Mouse (Mus musculus): ENCODE measurements around the gene Cope. TPM values are rescaled to one million over a fixed set of nuclear protein-coding genes. Genes with fewer than 3 reads are reported as not detected.

The Cope gene
- polyA plus RNA-seq, 1 experiment = 287 TPM

- H3K27me3 ChIP-seq (ENCODE audit: control insufficient read depth, insufficient read depth, low read length) = no peaks in the 10 kb centered on the region
- peaks cover 48% of the 10 kb centered on the region for H3K4me1 ChIP-seq (ENCODE audit: control insufficient read depth, insufficient read depth, low read length)
- WGBS = 9% methylated on average over 15 of the region's 15 CpGs
- TF ChIP-seq CTCF (IDR thresholded peaks at IDR 0.05; ENCODE audit: borderline replicate concordance, insufficient read depth, low read depth, low read length) (no peak), POLR2A (IDR thresholded peaks at IDR 0.05; ENCODE audit: borderline replicate concordance, insufficient read depth, low read length) (no peak; the same call in 1 of the 2 replicates)
- peak; percentile 62 to 74 for DNase-seq
- H3K27ac ChIP-seq (ENCODE audit: insufficient read depth, low read length) = peak overlapping the region; percentile 60
- H3K4me3 ChIP-seq (replicated peaks; ENCODE audit: insufficient read depth, low read depth, low read length) = peak overlapping the region; percentile 89
Measured at GRCm38 (mm10) chr8:70351035-70351999, 49.0 kb downstream of the Cope start.

- H3K4me3 ChIP-seq (replicated peaks; ENCODE audit: insufficient read depth, low read depth, low read length) = peak overlapping the region; percentile 89
- peaks cover 43% of the 10 kb centered on the region for H3K4me1 ChIP-seq (ENCODE audit: control insufficient read depth, insufficient read depth, low read length)
- H3K27ac ChIP-seq (ENCODE audit: insufficient read depth, low read length) = peak overlapping the region; percentile 60
- peak in 1 of 2 experiments; percentile 53 for DNase-seq
- no peaks in the 10 kb centered on the region for H3K27me3 ChIP-seq (ENCODE audit: control insufficient read depth, insufficient read depth, low read length)
- TF ChIP-seq POLR2A (IDR thresholded peaks at IDR 0.05; ENCODE audit: borderline replicate concordance, insufficient read depth, low read length) (no peak), CTCF (IDR thresholded peaks at IDR 0.05; ENCODE audit: borderline replicate concordance, insufficient read depth, low read depth, low read length) (no peak)
- 4% methylated on average over 3 of the region's 3 CpGs for WGBS
Measured at GRCm38 (mm10) chr8:70352000-70352384, 49.7 kb downstream of the Cope start.

- Histone ChIP-seq H3K27ac (ENCODE audit: insufficient read depth, low read length) (peak overlapping the region; percentile 60; the same call in 1 of the 2 replicates), H3K4me1 (ENCODE audit: control insufficient read depth, insufficient read depth, low read length) (peaks cover 37% of the 10 kb centered on the region), H3K4me3 (replicated peaks; ENCODE audit: insufficient read depth, low read depth, low read length) (peak overlapping the region; percentile 89), H3K27me3 (ENCODE audit: control insufficient read depth, insufficient read depth, low read length) (no peaks in the 10 kb centered on the region)
- no peak for DNase-seq
- TF ChIP-seq CTCF (IDR thresholded peaks at IDR 0.05; ENCODE audit: borderline replicate concordance, insufficient read depth, low read depth, low read length) (no peak), POLR2A (IDR thresholded peaks at IDR 0.05; ENCODE audit: borderline replicate concordance, insufficient read depth, low read length) (no peak)
- under 1% methylated on average over 60 of the region's 64 CpGs for WGBS
Measured at GRCm38 (mm10) chr8:70352657-70353151, 50.4 kb downstream of the Cope start.

- peaks cover 31% of the 10 kb centered on the region for H3K4me1 ChIP-seq (ENCODE audit: control insufficient read depth, insufficient read depth, low read length)
- H3K27me3 ChIP-seq (ENCODE audit: control insufficient read depth, insufficient read depth, low read length) = no peaks in the 10 kb centered on the region
- peak within 1 kb of the TSS; percentile 89 for H3K4me3 ChIP-seq (replicated peaks; ENCODE audit: insufficient read depth, low read depth, low read length)
- under 1% methylated on average over 69 of the region's 69 CpGs for WGBS
- peak within 1 kb of the TSS; percentile 89 for H3K27ac ChIP-seq (ENCODE audit: insufficient read depth, low read length)
- TF ChIP-seq POLR2A (IDR thresholded peaks at IDR 0.05; ENCODE audit: borderline replicate concordance, insufficient read depth, low read length) (peak; percentile 99), CTCF (IDR thresholded peaks at IDR 0.05; ENCODE audit: borderline replicate concordance, insufficient read depth, low read depth, low read length) (no peak)
- peak; percentile 100 for DNase-seq
Measured at GRCm38 (mm10) chr8:70353194-70353817, 51.0 kb downstream of the Cope start, which contains the start of gene Upf1. Upf1 (minus strand) TSS chr8:70353278.

- H3K4me1 ChIP-seq (ENCODE audit: control insufficient read depth, insufficient read depth, low read length) = peaks cover 24% of the 10 kb centered on the region
- DNase-seq = no peak
- peak overlapping the region; percentile 61 for H3K4me3 ChIP-seq (replicated peaks; ENCODE audit: insufficient read depth, low read depth, low read length)
- no peaks in the 10 kb centered on the region for H3K27me3 ChIP-seq (ENCODE audit: control insufficient read depth, insufficient read depth, low read length)
- 55% methylated on average over 4 of the region's 4 CpGs for WGBS
- no peak for TF ChIP-seq CTCF (IDR thresholded peaks at IDR 0.05; ENCODE audit: borderline replicate concordance, insufficient read depth, low read depth, low read length)
- no peak for TF ChIP-seq POLR2A (IDR thresholded peaks at IDR 0.05; ENCODE audit: borderline replicate concordance, insufficient read depth, low read length)
- H3K27ac ChIP-seq (ENCODE audit: insufficient read depth, low read length) = peak overlapping the region; percentile 89; the same call in 1 of the 2 replicates
Measured at GRCm38 (mm10) chr8:70354004-70354403, 51.7 kb downstream of the Cope start.

GRCm38 (mm10) chr8:70356111-70356510 is 53.8 kb downstream of the Cope start:
- no peak overlapping the region for H3K4me3 ChIP-seq (replicated peaks; ENCODE audit: insufficient read depth, low read depth, low read length)
- DNase-seq = no peak
- no peak overlapping the region for H3K27ac ChIP-seq (ENCODE audit: insufficient read depth, low read length)
- H3K4me1 ChIP-seq (ENCODE audit: control insufficient read depth, insufficient read depth, low read length) = peaks cover 8% of the 10 kb centered on the region; the same call in 1 of the 2 replicates
- H3K27me3 ChIP-seq (ENCODE audit: control insufficient read depth, insufficient read depth, low read length) = no peaks in the 10 kb centered on the region
- 81% methylated on average over 1 of the region's 1 CpGs for WGBS
- TF ChIP-seq CTCF (IDR thresholded peaks at IDR 0.05; ENCODE audit: borderline replicate concordance, insufficient read depth, low read depth, low read length) = no peak
- no peak for TF ChIP-seq POLR2A (IDR thresholded peaks at IDR 0.05; ENCODE audit: borderline replicate concordance, insufficient read depth, low read length)

- TF ChIP-seq CTCF (IDR thresholded peaks at IDR 0.05; ENCODE audit: borderline replicate concordance, insufficient read depth, low read depth, low read length) (no peak), POLR2A (IDR thresholded peaks at IDR 0.05; ENCODE audit: borderline replicate concordance, insufficient read depth, low read length) (no peak)
- H3K27ac ChIP-seq (ENCODE audit: insufficient read depth, low read length) = no peak overlapping the region
- H3K4me3 ChIP-seq (replicated peaks; ENCODE audit: insufficient read depth, low read depth, low read length) = no peak overlapping the region
- H3K4me1 ChIP-seq (ENCODE audit: control insufficient read depth, insufficient read depth, low read length) = 0 out of 2 replicates have a peak, but pooled peaks cover 2% of the 10 kb centered on the region
- no peaks in the 10 kb centered on the region for H3K27me3 ChIP-seq (ENCODE audit: control insufficient read depth, insufficient read depth, low read length)
- DNase-seq = peak in 1 of 2 experiments; percentile 21
- 37% methylated on average over 3 of the region's 3 CpGs for WGBS
Measured at GRCm38 (mm10) chr8:70359411-70359810, 57.1 kb downstream of the Cope start.
